Mouse (Mus musculus) spleen, adult 2 months (tissue): ENCODE measurements around the gene Bcar3.

ENCODE experiments used
- CTCF ChIP-seq: fragments of 200-500 bp; IDR thresholded peaks from 2 replicates; pipeline ENCODE4 v1.5.1; 2011; ENCODE audit warnings: mild to moderate bottlenecking, inconsistent platforms; ENCODE audit not compliant: insufficient read depth, insufficient read length, insufficient replicate concordance; ENCODE audit errors: extremely low read depth
- POLR2A ChIP-seq: fragments of 200-500 bp; IDR thresholded peaks from 2 replicates; pipeline ENCODE4 v1.6.1; 2011; ENCODE audit warnings: low read depth, low read length, inconsistent platforms

- no peak for TF ChIP-seq CTCF
- TF ChIP-seq POLR2A, result no peak
Measured at GRCm38 (mm10) chr3:122334375-122334774, 40.4 kb downstream of the Bcar3 start.
